Mouse (Mus musculus) adrenal gland, adult (tissue): ENCODE data around the gene Slc17a6.

Source experiments
- DNase-seq, 2 experiments: peaks; one replicate each; pipeline ENCODE4 v3.0.0; 2022 to 2023; ENCODE audit warnings: low spot score in 1 of 2; ENCODE audit not compliant: inconsistent age in 2 of 2

Gene Slc17a6

GRCm38 (mm10) chr7:51621694-51622145, at the start of gene Slc17a6:
Slc17a6 (plus strand) TSS chr7:51622006.
- peak; percentile 69 to 90 for DNase-seq

DNA sequence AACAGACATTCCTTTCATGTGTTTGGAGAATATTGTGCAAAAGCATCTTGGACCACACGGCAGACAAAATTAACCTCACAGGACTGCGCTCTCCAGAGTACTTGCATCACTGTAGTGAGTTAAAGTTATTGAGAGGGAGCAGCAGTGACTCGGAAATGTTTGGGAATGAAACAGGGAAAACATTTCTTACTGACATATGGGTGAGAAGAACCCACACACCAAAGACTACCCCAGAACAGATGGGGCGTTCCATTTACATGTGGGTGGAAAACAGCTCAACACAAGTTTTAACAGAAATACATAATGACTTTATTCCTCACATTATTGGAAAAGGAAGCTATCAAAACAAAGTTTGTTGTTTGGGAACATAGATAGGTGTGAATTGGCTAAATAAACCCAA, 21.8 kb upstream of the Slc17a6 start:
- DNase-seq, result no peak

DNA sequence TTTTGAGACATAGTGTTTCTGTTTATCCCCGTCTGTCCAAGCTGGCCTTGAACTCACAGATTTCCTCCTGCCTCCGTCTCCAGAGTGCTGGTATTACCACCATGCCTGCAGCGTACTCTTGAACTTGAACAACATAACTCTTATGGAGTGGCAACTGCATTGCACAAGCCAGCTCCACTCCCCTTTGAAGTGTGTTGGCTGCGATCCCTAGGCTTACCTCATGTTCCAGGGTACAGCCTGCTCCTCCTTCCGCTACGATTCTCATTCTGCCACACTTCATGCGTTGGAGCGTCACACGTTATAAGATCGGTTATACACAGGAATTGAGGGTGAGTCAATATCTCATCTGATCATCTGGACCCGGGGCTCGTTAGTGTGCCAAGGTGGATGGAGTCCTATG, 18.1 kb upstream of the Slc17a6 start:
- DNase-seq, result peak; percentile 69 to 72

- peak in 1 of 2 experiments; percentile 42 for DNase-seq
Measured at GRCm38 (mm10) chr7:51614404-51614803, 7.4 kb upstream of the Slc17a6 start.

- peak in 1 of 2 experiments; percentile 62 for DNase-seq
Measured at GRCm38 (mm10) chr7:51617941-51618340, 3.9 kb upstream of the Slc17a6 start.

GRCm38 (mm10) chr7:51618412-51618811, 3.4 kb upstream of the Slc17a6 start:
- DNase-seq, result no peak

DNA sequence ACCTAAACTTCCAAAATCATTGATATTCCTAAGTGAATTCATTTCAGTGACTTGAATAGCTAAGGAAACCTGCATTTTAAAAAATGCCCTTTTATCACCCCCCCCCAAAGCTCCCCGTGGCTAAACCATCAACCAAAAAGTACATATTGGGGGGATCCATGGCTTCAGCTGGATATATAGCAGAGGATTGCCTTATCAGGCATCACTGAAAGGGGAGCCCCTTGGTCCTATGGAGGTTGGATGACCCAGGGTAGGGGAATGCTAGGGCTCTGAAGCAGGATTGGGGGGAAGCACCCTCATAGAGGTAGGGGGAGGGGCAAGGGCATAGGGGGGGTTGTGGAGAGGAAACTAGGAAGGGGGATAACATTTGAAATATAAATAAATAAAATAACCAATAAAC, 1.8 kb upstream of the Slc17a6 start:
- DNase-seq, result no peak

- no peak for DNase-seq
Measured at GRCm38 (mm10) chr7:51622196-51622595, 390 bp downstream of the Slc17a6 start.

- no peak for DNase-seq
Measured at GRCm38 (mm10) chr7:51622666-51623065, 860 bp downstream of the Slc17a6 start.

DNA sequence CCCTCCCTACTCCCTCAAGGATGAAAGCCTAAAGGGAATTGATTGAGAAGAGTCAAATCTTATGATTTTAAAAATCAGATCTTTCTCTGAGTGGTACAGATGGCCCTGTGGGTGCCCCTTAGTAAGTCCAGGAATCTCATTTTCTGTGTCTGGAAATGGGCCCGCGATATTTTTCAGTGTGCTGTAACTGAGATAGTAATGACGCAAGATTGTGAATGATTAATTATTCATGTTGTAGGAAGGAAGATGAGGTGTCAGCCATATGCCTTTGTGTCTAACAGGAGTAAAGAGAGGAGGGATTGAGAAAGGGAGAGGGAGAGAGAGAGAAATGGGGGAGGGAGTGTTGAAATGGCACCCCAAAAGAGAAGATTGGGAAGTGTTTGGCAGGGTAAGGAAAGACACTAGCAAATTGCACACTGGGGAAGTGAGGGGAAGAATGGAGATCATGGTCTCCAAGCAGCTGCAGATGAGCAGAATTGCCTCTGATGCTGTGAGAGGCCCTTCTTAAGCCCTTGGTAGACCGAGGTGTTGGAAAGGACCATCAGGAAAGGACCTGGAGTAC, 2.6 kb downstream of the Slc17a6 start:
- no peak for DNase-seq

DNA sequence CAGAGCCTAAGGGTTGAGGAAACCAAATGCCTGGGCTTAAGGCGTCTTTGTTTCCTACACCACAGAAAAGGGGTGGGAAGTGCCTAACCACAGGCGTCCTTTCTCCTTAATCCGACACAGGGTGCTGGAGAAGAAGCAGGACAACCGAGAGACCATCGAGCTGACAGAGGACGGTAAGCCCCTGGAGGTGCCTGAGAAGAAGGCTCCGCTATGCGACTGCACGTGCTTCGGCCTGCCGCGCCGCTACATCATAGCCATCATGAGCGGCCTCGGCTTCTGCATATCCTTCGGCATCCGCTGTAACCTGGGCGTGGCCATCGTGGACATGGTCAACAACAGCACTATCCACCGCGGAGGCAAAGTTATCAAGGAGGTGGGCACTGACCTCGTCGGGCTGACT, 3.4 kb downstream of the Slc17a6 start:
- DNase-seq, result no peak

DNA sequence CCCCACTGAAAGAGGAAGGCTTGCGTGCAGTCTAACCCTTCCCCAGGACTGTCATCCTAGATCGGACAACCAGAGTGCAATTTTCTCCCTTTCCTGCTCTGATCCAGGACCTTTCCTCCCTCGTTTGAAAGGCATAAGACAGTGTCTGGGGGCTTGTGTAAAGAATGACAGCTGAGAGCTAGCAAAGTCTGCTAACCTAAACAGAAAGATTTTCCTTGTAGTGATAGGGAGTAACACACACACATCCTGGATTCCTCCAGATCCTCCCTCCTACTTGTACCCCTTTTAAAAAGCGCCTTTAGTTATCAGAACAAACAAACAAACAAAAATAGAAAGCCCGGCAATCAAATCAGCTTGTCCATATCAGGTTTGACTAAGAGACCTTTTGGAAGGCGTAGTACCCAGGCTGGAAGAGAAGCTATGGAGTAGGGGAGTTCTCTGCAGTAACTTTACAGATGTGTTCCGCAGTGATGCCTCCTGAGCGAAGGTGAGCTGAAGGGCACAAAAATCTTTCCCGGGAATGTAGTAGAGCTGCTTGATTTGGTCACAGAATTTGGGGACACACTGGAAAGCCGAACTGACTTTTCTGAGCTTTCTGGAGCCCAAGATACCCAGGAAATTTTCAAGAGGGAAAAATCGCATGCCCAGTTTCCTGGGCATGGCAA, 3.9 kb downstream of the Slc17a6 start:
- peak in 1 of 2 experiments; percentile 20 for DNase-seq

DNA sequence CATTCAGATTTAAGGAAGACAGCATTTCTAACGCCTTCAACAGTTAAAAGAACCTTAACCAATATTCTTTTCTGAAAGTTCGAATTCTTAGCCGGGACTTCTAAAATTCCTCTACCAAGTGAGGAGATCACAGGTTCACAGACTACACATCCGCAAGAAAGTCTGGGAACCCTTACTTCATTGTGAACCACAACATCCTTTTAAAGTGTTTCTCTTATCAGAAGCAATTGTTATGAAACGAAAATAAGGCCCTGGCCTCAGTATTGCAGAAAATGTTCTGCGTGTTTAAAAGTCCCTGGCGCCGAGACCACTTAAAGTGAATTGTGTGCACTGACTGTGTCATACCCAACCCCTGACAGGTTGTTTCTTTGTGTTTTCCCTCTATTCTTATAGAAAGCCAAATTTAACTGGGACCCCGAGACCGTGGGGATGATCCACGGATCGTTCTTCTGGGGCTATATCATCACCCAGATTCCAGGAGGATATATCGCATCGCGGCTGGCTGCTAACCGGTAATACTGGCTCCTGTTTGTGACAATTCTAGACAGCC, 4.7 kb downstream of the Slc17a6 start:
- DNase-seq, result peak in 1 of 2 experiments; percentile 27

DNA sequence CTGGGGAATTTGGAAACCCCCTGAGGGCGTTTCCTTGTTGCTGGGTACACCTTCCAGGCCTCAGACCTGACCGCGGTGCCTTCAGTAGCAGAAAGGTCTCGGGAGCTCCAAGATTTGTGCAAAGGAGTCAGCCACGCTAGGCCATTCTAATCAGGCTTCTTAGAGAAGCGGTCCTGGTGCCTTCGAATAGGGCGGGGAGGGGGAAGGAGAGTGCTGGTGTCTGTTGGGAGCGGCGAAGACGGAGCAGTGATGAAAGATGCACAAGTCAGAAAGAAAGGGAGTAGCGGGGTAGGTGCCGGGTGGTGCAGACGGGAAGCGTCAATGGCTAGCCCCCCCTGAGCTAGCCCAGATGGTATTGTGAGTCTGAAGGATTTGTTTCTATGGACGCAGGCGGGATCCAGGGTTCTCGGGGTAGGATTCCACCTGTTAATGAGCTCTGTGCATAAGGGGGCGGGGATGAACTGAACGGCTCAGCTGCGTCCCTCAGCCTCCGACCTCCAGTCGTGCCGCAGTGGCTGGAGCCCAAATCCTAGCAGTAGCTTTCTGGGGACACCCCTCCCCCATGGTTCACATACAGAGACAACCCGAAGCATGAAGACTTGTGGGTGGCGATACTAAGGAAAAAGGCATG, 5.3 kb downstream of the Slc17a6 start:
- no peak for DNase-seq

GRCm38 (mm10) chr7:51627666-51628065, 5.9 kb downstream of the Slc17a6 start:
- no peak for DNase-seq

DNA sequence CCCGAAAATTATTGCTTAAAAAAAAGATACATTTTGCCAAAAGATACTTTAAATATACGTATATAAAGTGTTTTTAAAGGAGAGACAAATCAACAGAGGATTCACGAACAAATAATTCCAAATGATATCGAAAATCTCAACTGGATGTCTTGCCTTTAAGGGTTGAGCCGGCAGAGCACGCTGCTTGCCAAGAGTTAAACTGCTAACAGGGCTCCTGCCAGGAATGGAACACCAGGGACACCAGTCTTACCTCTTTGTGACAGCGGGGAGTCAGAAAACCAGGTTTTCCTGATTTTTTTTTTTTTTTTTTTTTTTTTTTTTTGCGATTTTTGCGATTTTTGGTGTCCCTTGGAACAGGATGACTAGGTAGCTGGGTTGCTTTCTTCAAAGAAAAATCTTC, 6.5 kb downstream of the Slc17a6 start:
- DNase-seq, result no peak

DNA sequence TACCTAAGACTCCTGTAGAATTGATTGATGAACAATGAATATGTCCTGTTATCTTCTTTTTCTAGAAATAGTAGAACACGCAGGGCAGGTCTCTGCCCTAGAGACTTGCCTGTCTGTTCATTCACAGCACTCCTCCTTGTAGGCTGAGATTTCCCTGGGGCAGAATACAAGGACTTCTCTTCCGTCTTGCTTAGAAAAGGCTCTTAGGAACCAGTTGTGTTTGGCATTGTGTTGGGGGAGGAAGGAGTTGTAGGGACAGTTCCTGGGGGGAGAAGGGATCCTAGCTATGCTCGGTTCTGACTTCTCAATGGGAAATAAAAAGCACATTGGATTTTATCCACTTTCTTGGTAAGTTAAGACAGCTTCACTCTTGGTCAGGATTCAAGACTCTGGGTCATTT, 7.4 kb downstream of the Slc17a6 start:
- DNase-seq, result no peak

- no peak for DNase-seq
Measured at GRCm38 (mm10) chr7:51631171-51631570, 9.4 kb downstream of the Slc17a6 start.

GRCm38 (mm10) chr7:51632543-51633229, 10.9 kb downstream of the Slc17a6 start:
- no peak for DNase-seq

GRCm38 (mm10) chr7:51633230-51633844, 11.5 kb downstream of the Slc17a6 start:
- DNase-seq, result no peak

- DNase-seq, result no peak
Measured at GRCm38 (mm10) chr7:51657152-51657551, 35.3 kb downstream of the Slc17a6 start.
